Mouse (Mus musculus): ENCODE results near the gene Ip6k3. TPM values are rescaled to one million over a fixed set of nuclear protein-coding genes. Genes with fewer than 3 reads are reported as not detected.

Gene Ip6k3
- total and polyA plus RNA-seq, 2 experiments from 2014 or later: 0.06 TPM; not detected in 1

DNA sequence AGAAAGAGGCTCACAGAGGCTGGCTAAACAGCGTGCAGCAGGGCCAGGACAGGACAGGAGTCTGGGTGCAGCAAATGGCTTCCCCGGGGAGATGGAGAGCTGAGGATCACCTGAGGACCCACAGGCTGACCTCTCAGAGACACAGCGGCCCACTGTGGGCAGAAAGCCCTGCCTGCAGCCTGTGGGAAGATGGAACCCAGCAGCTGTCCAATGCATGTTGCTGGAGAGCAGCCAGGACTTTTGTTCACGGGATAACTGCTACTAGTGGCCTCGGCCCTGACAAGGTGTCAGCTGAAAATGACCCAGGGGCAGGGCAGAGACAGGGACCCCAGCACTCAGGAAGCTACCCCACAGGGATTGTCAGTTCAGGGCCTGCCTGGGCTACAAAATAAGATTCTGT is 24.2 kb upstream of the Ip6k3 start:
- Histone ChIP-seq H3K9ac (no peak overlapping the region), H3K36me3 (ENCODE audit: insufficient read depth) (peaks cover 72% of the 10 kb centered on the region), H3K27me3 (ENCODE audit: insufficient read depth, low read length) (no peaks in the 10 kb centered on the region), H3K4me1 (ENCODE audit: insufficient read depth) (no peaks in the 10 kb centered on the region), H3K4me2 (ENCODE audit: low read depth) (no peak overlapping the region), H3K27ac (ENCODE audit: low read depth, low read length) (no peak overlapping the region), H3K4me3 (ENCODE audit: low read depth, low read length) (no peak overlapping the region), H3K9me3 (ENCODE audit: low read length) (no peaks in the 10 kb centered on the region)
- DNase-seq: no peak
- ATAC-seq: no peak
- 70% methylated on average over 5 of the region's 5 CpGs for WGBS
- no peak for TF ChIP-seq CTCF (IDR thresholded peaks at IDR 0.05; ENCODE audit: low read depth)

- H3K36me3 ChIP-seq (ENCODE audit: insufficient read depth): peaks cover 65% of the 10 kb centered on the region
- DNase-seq (no peak), ATAC-seq (no peak)
- H3K9me3 ChIP-seq (ENCODE audit: low read length): no peaks in the 10 kb centered on the region
- TF ChIP-seq CTCF (IDR thresholded peaks at IDR 0.05; ENCODE audit: low read depth): no peak
- H3K9ac ChIP-seq: no peak overlapping the region
- WGBS: 88% methylated on average over 6 of the region's 6 CpGs
- no peaks in the 10 kb centered on the region for H3K27me3 ChIP-seq (ENCODE audit: insufficient read depth, low read length)
- no peaks in the 10 kb centered on the region for H3K4me1 ChIP-seq (ENCODE audit: insufficient read depth)
- H3K27ac ChIP-seq (ENCODE audit: low read depth, low read length): no peak overlapping the region
- H3K4me3 ChIP-seq (ENCODE audit: low read depth, low read length): no peak overlapping the region
- H3K4me2 ChIP-seq (ENCODE audit: low read depth): no peak overlapping the region
These were observed 23.6 kb upstream of the Ip6k3 start for GRCm38 (mm10) chr17:27191189-27191588.

GRCm38 (mm10) chr17:27189640-27190216 is 22.1 kb upstream of the Ip6k3 start:
- Histone ChIP-seq H3K36me3 (ENCODE audit: insufficient read depth) (peaks cover 52% of the 10 kb centered on the region), H3K9ac (no peak overlapping the region), H3K27ac (ENCODE audit: low read depth, low read length) (no peak overlapping the region), H3K4me3 (ENCODE audit: low read depth, low read length) (no peak overlapping the region), H3K27me3 (ENCODE audit: insufficient read depth, low read length) (no peaks in the 10 kb centered on the region), H3K9me3 (ENCODE audit: low read length) (no peaks in the 10 kb centered on the region), H3K4me2 (ENCODE audit: low read depth) (no peak overlapping the region), H3K4me1 (ENCODE audit: insufficient read depth) (no peaks in the 10 kb centered on the region)
- 23% methylated on average over 10 of the region's 10 CpGs for WGBS
- TF ChIP-seq CTCF (IDR thresholded peaks at IDR 0.05; ENCODE audit: low read depth): peak; percentile 96
- peak; percentile 84 for DNase-seq
- peak; percentile 85 for ATAC-seq

DNA sequence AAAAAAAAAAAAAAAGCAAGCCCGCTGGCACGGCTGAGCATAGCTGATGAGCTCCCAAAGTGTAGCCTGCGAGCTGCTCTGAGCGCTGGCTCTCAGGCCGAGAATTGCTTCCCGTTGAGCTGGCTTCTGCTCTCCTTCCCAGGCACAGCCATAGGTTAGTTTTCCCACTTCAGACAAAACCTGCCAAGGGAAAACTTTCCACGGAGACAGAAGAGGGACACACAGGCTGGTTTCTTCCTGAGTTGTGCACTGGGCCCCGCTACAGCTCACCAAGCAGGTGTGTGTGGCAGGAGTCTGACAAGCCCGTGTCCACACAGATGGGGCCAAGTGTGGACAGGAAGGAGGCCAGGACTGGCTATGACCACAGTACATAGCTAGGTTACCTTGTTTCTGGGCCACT is 21.3 kb upstream of the Ip6k3 start:
- H3K36me3 ChIP-seq (ENCODE audit: insufficient read depth): peaks cover 44% of the 10 kb centered on the region
- no peak overlapping the region for H3K27ac ChIP-seq (ENCODE audit: low read depth, low read length)
- H3K4me3 ChIP-seq (ENCODE audit: low read depth, low read length): no peak overlapping the region
- H3K9ac ChIP-seq: no peak overlapping the region
- DNase-seq: no peak
- ATAC-seq: no peak
- no peaks in the 10 kb centered on the region for H3K4me1 ChIP-seq (ENCODE audit: insufficient read depth)
- no peaks in the 10 kb centered on the region for H3K27me3 ChIP-seq (ENCODE audit: insufficient read depth, low read length)
- WGBS: 69% methylated on average over 9 of the region's 9 CpGs
- H3K4me2 ChIP-seq (ENCODE audit: low read depth): no peak overlapping the region
- H3K9me3 ChIP-seq (ENCODE audit: low read length): no peaks in the 10 kb centered on the region
- TF ChIP-seq CTCF (IDR thresholded peaks at IDR 0.05; ENCODE audit: low read depth): no peak

GRCm38 (mm10) chr17:27187059-27187458 is 19.5 kb upstream of the Ip6k3 start:
- Histone ChIP-seq H3K4me2 (ENCODE audit: low read depth) (no peak overlapping the region), H3K27me3 (ENCODE audit: insufficient read depth, low read length) (no peaks in the 10 kb centered on the region), H3K4me3 (ENCODE audit: low read depth, low read length) (no peak overlapping the region), H3K9ac (no peak overlapping the region), H3K36me3 (ENCODE audit: insufficient read depth) (peaks cover 25% of the 10 kb centered on the region), H3K4me1 (ENCODE audit: insufficient read depth) (no peaks in the 10 kb centered on the region), H3K27ac (ENCODE audit: low read depth, low read length) (no peak overlapping the region), H3K9me3 (ENCODE audit: low read length) (no peaks in the 10 kb centered on the region)
- DNase-seq (no peak), ATAC-seq (no peak)
- TF ChIP-seq CTCF (IDR thresholded peaks at IDR 0.05; ENCODE audit: low read depth): no peak
- 64% methylated on average over 5 of the region's 5 CpGs for WGBS

GRCm38 (mm10) chr17:27186068-27186467 is 18.5 kb upstream of the Ip6k3 start:
- peaks cover 15% of the 10 kb centered on the region for H3K36me3 ChIP-seq (ENCODE audit: insufficient read depth)
- H3K27ac ChIP-seq (ENCODE audit: low read depth, low read length): no peak overlapping the region
- H3K4me1 ChIP-seq (ENCODE audit: insufficient read depth): no peaks in the 10 kb centered on the region
- no peak overlapping the region for H3K4me3 ChIP-seq (ENCODE audit: low read depth, low read length)
- ATAC-seq: no peak
- no peak overlapping the region for H3K9ac ChIP-seq
- WGBS: 92% methylated on average over 3 of the region's 3 CpGs
- no peak for TF ChIP-seq CTCF (IDR thresholded peaks at IDR 0.05; ENCODE audit: low read depth)
- no peaks in the 10 kb centered on the region for H3K9me3 ChIP-seq (ENCODE audit: low read length)
- H3K27me3 ChIP-seq (ENCODE audit: insufficient read depth, low read length): no peaks in the 10 kb centered on the region
- no peak overlapping the region for H3K4me2 ChIP-seq (ENCODE audit: low read depth)
- no peak for DNase-seq

- H3K9me3 ChIP-seq (ENCODE audit: low read length): no peaks in the 10 kb centered on the region
- ATAC-seq (no peak), DNase-seq (no peak)
- no peak overlapping the region for H3K9ac ChIP-seq
- TF ChIP-seq CTCF (IDR thresholded peaks at IDR 0.05; ENCODE audit: low read depth): no peak
- H3K4me2 ChIP-seq (ENCODE audit: low read depth): no peak overlapping the region
- no peaks in the 10 kb centered on the region for H3K4me1 ChIP-seq (ENCODE audit: insufficient read depth)
- H3K27me3 ChIP-seq (ENCODE audit: insufficient read depth, low read length): no peaks in the 10 kb centered on the region
- no peaks in the 10 kb centered on the region for H3K36me3 ChIP-seq (ENCODE audit: insufficient read depth)
- no peak overlapping the region for H3K27ac ChIP-seq (ENCODE audit: low read depth, low read length)
- H3K4me3 ChIP-seq (ENCODE audit: low read depth, low read length): no peak overlapping the region
- 86% methylated on average over 12 of the region's 12 CpGs for WGBS
These were observed 16.2 kb upstream of the Ip6k3 start for GRCm38 (mm10) chr17:27183667-27184292.
